Mouse (Mus musculus): Measurements from ENCODE around the gene Dclk1. TPM values are rescaled to one million over a fixed set of nuclear protein-coding genes. Genes with fewer than 3 reads are reported as not detected.

The Dclk1 gene
- total RNA-seq, 2 experiments from 2014 or later = 11.9 to 13.0 TPM

DNA sequence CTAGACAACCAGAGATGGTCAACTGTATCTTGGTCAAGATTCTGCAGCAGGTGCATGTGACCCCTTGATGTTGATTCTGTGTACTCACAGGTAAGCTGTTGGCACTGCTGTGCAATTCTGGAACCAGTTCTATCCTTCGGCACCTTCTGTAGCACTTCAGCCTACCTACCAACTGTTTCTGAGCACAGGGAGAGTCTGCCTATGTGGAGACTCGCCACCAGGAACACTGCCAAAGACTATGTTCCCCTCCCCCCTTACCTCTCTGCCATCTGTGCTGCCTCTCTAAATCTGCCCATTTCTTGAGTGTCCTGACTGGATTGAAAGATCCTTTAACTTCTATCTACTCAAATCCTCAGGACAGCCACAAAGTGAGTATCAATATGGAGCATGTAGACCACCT lies 201.6 kb downstream of the Dclk1 start:
- no peak for DNase-seq
- intact Hi-C loops (cut with DNase I) = no loop called here

DNA sequence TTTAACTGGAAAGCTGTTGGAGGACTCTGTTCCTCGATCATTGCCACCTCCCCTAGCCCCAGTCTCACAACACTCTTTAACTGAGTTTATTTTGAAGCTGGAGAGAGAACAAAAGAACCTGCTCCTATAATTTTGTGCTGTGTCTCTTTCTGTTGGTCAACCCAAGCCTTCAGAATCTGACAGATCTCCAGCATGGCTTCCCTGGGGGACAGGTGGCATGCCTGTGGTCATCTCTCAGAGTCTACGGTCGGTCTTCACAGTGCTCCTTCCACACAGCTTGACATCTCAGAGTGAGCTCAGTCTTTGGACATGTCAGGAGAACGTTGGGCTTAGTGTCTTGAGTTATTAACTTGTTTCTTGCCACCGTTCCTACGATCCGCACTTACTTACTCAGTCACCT lies 204.5 kb downstream of the Dclk1 start:
- DNase-seq = no peak
- intact Hi-C loops (cut with DNase I) = no loop called here

DNA sequence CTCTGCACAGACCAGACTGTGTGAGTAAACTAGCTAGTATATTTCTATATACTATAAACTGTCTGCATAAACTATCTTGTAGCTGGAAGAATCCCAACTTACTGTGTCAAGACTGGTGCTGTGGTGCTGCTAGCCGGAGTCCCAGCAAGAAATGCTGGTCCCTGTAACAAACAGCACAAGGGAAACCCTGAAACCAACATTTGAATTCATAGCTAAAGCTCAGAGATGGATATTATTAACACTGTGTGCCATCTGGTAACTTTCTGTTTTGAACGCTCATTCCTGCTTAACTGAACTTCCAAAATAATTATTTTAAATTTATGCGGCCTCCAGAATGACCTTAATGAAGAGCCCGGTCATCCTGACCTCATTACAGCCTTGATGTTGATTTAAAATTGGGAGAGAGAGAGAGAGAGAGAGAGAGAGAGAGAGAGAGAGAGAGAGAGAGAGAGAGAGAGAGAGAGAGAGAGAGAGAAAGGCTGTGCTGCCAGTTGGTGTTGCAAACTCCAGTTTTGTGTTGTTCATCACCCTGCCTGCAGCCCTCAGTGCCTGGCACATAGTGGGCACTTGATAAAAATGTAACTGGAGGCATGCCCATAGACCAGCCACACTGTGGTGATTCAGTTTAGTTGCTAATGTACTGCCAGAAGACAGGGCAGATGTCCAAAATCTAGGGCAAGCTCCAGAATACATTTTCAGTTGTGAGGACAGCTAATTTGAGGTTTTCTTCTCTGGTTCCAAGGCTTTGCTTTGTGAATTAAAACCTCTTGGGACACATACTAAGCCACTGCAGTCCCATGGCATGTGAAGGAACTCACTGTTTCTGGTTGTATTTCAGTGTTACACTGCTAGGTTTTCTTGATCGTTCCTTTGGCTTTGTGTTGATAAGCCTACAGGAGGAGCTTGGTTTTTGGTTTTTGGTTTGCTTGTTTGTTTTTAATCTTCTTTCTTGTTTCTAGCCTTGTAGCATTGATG lies 205.6 kb downstream of the Dclk1 start:
- intact Hi-C loops (cut with DNase I) = no loop called here
- DNase-seq = peak; percentile 68 to 82

DNA sequence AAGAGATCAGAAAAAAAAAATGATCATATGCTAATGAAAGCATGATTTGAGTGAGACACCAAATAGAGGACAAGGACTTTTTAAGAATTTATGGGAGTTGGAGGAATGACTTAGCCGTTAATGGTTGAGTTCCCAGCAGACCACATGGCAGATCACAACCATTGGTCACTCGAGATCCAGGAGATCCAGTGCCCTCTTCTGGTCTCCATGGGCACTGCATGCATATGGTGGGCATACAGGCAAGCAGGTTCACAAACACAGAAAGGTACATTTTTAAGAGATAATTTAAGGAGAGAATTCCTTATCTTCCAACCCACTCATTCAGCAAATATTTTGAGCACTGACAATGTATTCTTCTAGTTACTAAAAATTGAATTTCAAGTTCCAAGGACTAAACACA lies 207.0 kb downstream of the Dclk1 start:
- intact Hi-C loops (cut with DNase I) = no loop called here

DNA sequence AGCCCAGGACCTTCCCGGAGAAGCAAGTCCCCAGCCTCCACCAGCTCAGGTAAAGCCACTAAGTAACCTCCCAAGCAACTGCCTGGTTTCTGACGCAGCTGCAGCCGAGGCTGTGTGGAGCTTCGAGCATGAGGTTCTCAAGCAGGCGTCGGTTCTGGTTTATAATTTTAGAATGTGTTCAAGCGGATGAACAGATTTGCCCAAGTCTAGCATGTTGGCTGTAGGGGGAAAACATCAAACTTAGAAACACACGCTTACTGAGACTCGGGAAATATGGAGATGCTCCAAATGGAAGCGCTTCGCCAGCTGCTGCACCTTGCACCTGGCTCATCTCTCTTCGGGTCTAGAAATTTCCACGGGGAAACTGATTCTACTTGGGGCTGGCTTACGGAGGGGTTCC lies 208.9 kb downstream of the Dclk1 start:
- no peak for DNase-seq
- intact Hi-C loops (cut with DNase I) = no loop called here

More for the DNA sequence above, 207.0 kb downstream of the Dclk1 start:
- DNase-seq = no peak

DNA sequence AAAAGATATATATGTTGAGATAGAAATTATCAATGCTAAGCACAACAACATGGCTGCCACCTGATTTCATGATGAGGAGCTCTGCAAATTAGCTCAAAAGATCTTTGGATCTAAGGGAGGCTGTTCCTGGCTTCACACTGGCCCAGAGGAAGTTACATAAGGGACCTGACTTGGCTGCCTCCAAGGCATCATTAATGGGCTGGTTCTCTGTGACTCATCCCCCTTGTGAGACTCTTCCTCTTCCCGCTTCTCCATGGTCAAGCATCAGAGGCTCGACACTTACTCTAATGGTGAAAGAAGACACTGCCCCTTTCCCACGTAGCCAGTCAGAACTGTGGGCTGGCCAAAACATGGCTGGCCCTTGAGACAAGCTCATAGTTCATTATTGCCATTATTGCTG lies 209.7 kb downstream of the Dclk1 start:
- intact Hi-C loops (cut with DNase I) = no loop called here
- no peak for DNase-seq

DNA sequence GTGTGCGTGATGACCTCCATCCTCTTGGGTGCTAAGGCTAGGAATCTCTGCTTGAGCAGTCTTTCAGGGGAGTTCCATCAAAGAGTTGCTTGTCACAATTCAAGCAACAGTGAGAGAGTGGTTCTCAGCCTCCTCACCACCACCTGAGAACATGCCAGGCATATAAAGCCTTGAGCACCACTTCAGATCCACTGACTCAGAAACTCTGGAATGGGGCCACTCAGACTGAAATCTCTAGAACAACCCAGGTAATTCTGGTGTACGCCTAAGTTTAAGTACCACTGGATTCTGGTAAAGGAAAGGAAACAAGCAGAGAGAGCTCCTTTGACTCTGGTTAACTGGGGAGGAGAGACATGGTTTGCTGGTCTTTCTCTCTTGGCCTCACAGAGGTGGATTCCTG lies 210.3 kb downstream of the Dclk1 start:
- intact Hi-C loops (cut with DNase I) = no loop called here
- no peak for DNase-seq

DNA sequence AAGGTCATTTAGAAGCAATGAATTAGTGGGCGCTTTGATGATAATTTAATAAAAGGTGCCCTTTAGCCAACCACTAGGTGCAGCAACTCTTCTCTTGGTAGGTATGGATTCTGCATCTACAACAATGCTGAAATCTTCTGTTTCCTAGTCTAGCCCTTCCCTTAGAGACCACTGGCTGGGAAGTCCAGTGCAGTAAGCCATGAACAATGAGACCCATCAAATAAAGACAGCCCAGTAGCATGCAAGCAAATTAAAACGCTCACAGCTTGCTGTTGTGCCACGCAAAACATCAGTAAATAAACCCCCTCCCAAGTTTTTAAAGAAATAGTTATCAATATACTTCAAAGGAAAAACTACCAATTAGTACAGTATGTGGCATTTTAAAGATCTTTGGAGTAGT lies 218.9 kb downstream of the Dclk1 start:
- intact Hi-C loops (cut with DNase I) = no loop called here
- DNase-seq = no peak

DNA sequence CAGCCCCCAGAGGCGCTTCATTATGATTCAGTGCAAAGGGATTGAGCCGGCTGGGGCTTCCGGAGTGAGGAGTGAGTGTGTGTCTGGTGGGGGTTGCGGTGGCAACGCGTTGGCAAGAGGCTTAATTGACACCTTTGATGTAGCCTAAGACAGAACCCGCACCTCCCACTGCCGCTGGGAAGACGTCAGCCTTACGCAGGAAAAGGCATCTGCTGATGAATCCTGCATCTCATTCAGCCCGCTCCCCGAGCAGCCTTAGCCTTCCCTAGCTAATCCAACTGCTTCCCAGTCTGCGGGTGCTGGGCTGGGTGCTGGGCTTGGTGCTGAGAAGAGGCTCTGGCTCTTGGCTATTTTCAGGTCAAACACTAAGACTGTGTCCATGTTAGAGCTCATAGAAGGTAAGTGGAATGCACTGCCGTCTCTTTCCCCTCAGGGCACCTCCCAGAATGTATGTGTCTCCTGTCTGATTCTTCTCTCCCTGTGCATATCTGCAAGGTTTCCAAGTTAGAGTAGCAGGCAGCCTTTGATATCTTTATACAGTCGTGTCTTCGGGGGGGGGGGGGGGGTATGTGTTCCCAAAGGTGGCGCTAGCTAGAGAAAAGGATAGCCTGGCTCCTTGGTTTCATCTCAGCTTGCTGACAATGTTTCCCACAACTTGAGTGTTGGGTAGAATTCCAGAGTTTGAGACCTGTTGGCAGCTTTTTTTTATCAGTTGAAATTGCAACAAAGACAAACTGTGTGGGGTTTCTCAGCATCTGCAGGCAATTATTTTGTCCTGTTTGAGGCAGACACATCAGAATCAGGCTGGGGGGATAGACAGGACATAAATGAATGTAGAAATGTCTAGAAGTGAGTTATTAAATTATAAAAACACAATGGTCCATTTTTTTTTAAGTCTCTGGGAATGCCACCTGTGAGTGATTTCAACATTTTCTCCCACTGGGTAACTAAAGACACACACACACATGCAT lies 219.8 kb downstream of the Dclk1 start:
- peak; percentile 8 to 26 for DNase-seq
- intact Hi-C loops (cut with DNase I) = no loop called here

DNA sequence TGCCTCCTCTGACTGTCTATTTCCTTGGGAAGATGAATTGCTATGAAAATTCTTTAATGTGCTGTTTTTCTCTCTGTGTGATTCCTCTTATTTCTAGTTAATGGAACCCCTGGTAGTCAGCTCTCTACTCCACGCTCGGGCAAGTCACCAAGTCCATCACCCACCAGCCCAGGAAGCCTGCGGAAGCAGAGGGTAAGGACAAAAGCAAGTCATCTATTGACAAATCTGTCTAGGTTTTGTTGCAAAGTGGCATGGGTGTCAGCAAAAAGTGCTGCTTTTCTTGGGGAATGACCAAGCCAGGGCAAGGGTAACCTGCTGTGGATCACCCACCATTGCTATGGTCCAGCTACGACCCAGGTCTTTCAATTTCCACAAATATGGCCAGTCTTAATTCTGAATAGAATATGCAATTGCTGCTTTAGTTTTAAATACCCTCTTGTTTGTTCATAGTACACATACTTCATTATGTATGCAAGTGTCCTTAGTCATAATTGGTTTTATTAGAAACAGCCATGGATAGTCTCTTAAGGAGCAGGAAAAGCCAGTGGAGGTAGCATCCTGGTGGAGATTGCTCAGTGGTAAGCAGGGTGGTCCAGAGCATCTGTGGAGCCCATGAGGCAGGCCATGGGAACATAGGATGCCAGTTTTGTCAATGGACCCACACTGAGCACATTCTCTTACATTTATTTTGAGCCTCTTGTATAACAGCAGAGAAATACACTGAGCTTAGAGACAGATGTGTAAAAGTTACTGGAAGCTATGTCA lies 220.9 kb downstream of the Dclk1 start:
- intact Hi-C loops (cut with DNase I) = no loop called here

DNA sequence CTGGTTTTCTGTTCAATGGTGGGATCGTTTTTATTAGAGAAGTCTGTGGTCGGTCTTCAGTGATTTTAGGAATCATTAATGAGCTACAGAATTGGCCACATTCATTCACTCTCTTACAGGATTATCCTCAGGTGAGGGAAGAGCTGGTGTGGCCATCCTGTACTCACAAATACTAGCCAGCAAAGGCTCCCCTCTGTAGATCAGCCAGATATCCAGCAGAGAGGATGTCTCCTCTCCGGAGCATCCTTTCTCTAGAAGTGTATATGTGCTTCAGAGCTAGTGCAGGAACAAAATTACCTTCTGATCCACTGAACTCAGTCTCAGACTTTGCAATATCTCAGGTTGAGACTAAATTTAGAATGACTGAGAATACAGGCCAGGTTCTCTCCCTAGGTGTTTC lies 222.1 kb downstream of the Dclk1 start:
- no peak for DNase-seq
- intact Hi-C loops (cut with DNase I) = no loop called here

More for the DNA sequence above, 220.9 kb downstream of the Dclk1 start:
- no peak for DNase-seq

DNA sequence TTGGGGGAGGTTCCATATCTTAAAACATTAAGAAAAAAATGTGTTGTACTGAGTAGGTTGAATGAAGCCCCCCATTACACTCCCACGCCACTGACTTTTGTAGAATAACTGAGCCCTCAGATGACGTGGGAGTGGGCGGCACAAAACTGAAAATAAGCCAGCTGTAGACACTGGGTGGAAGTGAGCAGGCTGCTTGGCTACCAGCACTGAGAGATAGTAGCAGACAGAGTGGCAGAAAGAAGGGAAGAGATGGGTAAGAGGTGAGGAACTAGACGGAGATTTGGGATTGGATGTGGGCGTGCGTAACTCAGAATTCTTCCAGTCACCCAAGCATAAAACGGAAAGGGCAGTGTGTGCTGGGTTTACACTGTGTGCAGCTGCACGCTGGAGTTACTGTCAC lies 223.6 kb downstream of the Dclk1 start:
- intact Hi-C loops (cut with DNase I) = no loop called here
- DNase-seq = no peak

DNA sequence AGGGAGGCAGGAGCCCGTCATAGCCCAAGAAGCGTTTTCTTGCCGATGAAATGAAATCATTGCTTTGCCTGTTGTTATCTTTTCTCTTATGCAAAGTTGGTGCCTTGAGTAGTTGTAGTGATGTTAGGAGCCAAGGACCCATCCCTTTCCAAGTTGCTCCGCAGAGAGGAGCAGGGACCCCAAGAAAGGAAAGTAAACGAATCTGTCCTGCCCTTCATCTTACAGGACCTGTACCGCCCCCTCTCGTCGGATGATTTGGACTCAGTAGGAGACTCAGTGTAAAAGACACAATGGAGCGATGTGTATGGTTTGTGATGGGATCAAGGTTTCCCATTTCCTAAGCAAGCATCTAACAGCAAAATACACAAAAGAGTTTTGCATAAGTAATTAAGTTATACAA lies 224.2 kb downstream of the Dclk1 start:
- intact Hi-C loops (cut with DNase I) = no loop called here
- DNase-seq = no peak

DNA sequence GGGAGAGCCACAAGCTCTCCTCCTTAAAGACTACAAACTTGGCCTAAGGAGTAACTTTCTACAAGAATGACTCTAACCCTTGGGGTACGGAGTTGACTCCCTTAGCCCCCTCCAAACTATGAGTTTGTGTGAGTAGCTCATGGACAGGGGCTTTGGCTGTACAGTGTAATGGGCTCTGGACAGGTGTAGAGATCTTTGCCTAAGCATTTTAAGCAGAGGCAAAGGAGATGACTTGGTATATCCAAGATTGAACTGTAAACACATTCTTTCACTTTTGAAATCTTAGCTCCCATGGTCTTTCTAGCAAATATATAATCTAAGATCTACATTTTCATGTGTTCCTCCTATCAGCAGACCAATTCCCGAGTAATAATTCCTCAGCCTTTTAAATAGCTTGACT lies 229.9 kb downstream of the Dclk1 start, which contains the start of gene Gm21954:
Gm21954 (minus strand) TSS at position 101 of the 400 bp plus-strand sequence.
- intact Hi-C loops (cut with DNase I) = no loop called here

DNA sequence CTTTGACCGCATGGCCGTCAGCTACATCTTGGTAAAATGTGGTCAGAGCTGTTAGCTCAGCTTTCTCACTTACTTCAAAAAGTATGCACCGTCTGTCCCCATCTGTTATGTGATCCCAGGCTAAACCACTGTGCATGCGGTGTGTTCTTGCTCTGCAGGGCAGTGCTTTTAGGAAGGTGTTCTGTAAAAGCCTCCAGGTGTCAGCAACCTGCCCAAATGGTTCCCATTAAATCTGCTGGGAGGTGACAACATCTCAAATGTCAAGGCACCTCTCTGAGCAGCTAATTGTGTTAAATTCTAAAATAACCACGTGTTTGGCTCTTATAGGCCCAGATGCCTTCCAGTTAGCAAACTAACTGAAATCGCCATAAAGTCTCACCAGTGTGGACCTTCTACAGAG lies 231.0 kb downstream of the Dclk1 start:
- no peak for DNase-seq

More for the DNA sequence above, 229.9 kb downstream of the Dclk1 start, which contains the start of gene Gm21954:
- no peak for DNase-seq

DNA sequence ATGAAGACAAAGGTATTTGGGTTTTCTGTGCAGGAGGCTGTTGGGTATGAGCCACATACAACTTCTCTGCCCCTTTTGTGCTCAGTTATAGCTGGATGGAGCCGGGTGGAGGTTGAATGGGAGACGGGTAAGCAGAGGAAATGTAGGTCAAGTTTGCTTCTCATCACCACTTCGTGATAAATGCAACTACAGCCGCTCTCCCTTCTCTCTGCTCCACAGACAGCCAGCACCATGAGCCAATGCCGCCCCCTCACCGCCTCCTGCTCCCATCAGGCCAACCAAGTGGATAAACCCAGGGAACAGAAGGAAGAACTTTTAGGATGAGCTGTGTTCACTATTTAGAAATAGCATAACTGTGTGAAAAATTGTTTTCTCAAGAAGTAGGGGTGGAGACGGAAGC lies 234.5 kb downstream of the Dclk1 start:
- peak; percentile 4 to 6 for DNase-seq
- intact Hi-C loops (cut with DNase I) = no loop called here

More for the DNA sequence above, 231.0 kb downstream of the Dclk1 start:
- intact Hi-C loops (cut with DNase I) = no loop called here

DNA sequence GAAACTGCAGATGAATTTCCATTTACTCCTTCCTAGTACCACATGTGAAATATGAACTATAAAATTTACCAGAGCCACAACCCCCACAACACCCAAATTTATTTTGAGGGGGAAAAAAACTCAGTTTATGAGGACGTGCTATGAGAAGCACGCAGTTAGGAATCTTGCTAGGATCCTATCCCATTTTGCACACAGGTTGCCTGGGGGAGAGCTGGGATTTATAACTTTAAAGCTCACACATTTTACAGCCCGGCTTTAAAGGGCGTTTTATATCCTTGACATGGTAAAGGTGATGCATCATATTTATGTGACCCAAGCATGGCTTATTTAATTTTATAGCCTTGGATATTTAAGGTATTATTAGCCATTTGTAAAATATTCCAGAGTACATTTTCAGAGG lies 237.1 kb downstream of the Dclk1 start:
- DNase-seq = no peak
- intact Hi-C loops (cut with DNase I) = no loop called here

DNA sequence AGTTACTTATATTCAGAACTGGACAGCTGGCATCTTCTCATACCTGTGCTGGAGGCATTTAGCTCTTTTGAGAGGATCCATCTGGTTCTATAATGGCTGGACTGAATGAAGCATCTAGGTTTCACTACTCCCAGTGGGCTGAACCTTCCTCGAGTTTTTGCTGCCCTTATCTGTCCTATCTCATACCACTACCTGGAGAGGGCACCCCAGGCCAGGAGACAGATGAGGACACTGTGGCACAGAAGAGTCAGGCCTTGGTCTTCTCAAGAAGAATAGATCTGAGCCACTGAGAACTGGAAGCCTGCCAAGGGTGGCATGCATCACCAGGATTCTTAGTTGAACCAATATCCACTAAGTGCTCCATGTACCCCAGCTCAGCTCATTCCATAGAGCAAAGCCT lies 239.0 kb downstream of the Dclk1 start:
- no peak for DNase-seq
- intact Hi-C loops (cut with DNase I) = no loop called here

DNA sequence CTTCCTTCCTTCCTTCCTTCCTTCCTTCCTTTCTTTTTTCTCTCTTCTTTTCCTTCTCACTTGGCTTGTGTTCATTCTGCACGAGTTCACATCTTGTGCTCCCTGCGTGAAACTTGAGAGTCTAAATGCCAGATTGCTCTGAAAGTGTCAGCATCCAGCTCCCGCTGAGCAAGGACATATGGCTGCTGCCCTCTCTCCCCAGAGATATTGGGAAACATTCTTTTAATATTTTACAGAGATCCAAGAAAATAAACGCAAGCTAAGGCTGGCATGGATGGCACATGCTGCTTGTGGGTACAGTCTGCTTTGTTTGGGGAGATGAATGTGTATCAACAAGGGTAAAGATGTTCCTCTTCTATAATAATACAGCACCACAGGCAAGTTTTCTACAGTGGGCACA lies 241.2 kb downstream of the Dclk1 start:
- DNase-seq = no peak
- intact Hi-C loops (cut with DNase I) = no loop called here

DNA sequence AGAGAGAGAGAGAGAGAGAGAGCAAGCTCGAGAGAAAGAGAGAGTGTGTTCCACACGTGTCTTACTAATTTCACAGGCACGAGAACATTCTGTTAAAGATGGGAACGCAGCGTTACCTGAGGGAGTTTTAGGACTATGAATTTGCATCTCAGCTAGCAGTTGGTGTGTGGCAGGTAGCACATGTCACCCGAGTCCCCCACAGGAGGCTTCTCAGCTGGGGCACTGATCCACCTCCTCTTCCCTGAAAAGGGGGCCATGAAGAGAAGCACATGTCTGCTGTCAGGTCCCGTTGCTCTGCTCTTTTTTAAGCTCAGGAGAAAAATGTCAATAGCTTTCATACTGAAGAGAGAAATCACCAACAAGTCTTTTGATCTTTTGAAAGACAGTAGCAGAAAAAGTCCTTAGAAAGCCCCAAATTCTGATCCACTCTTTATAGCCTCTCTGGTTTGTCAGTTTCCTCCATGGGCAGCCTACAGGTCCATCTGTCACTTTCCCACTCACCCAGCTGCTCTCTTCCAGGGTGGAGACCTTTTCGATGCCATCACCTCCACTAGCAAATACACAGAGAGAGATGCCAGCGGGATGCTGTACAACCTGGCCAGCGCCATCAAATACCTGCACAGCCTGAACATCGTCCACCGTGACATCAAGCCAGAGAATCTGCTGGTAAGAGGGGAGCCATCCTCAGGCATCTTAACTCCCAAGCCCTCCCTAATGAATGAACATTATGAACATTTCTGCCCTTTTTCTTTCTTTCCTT lies 247.2 kb downstream of the Dclk1 start:
- no peak for DNase-seq
- intact Hi-C loops (cut with DNase I) = no loop called here
